Mouse (Mus musculus): ENCODE results near the gene Olfr235.
"Not testable (repeated sequence)": the region's sequence is repeated elsewhere in the genome, so short reads cannot be mapped to it uniquely, and the experiment has no call there.

Olfr235 gene

GRCm38 (mm10) chr19:12260732-12261131, at the start of gene Olfr235:
Olfr235 (plus strand) TSS chr19:12261032.
- no peak for DNase-seq (ENCODE audit: low read depth, low spot score)

- not testable (repeated sequence) for DNase-seq (ENCODE audit: low read depth, low spot score)
These were observed 28.3 kb upstream of the Olfr235 start, which contains the start of gene Olfr1432 for GRCm38 (mm10) chr19:12232496-12232895. Olfr1432 (minus strand) TSS chr19:12232596.

GRCm38 (mm10) chr19:12241559-12241958, 19.3 kb upstream of the Olfr235 start, which contains the start of gene Olfr262:
Olfr262 (minus strand) TSS chr19:12241659.
- DNase-seq (ENCODE audit: low read depth, low spot score) = no peak

GRCm38 (mm10) chr19:12279554-12279953, 18.7 kb downstream of the Olfr235 start, which contains the start of gene Olfr1434:
Olfr1434 (plus strand) TSS chr19:12279854.
- no peak for DNase-seq (ENCODE audit: low read depth, low spot score)

- DNase-seq (ENCODE audit: low read depth, low spot score) = no peak
These were observed 32.1 kb downstream of the Olfr235 start for GRCm38 (mm10) chr19:12292979-12293378.

GRCm38 (mm10) chr19:12299030-12299429, 38.2 kb downstream of the Olfr235 start, which contains the start of gene Olfr1436:
Olfr1436 (minus strand) TSS chr19:12299130.
- DNase-seq (ENCODE audit: low read depth, low spot score) = not testable (repeated sequence)

Data from R1 (cell line).